Mouse (Mus musculus) liver, adult 2 months (tissue): ENCODE measurements at regions not wholly inside any gene's neighbourhood (a gene's known extent, or its start where the extent isn't known, plus 50 kb on each side); places are given as distances from the start of the nearest gene placed in this dataset.

Source experiments
- DNase-seq: peaks from one replicate; pipeline ENCODE4 v3.0.0-alpha.2; 2011; ENCODE audit warnings: low read depth, low spot score; ENCODE audit errors: extremely low read depth
- H3K27ac ChIP-seq: fragments of 200-500 bp; replicated peaks from 2 replicates; pipeline ENCODE4 v1.5.1; 2012; ENCODE audit warnings: low read depth, mild to moderate bottlenecking, control low read depth, inconsistent platforms, low read length; ENCODE audit not compliant: insufficient read depth
- H3K27me3 ChIP-seq: fragments of 200-500 bp; 2 replicates; pipeline ENCODE4 v1.6.1; 2012; ENCODE audit warnings: mild to moderate bottlenecking, moderate library complexity, low read length, inconsistent platforms; ENCODE audit not compliant: control insufficient read depth, insufficient read depth
- H3K36me3 ChIP-seq: fragments of 200-500 bp; 2 replicates; pipeline ENCODE4 v1.6.1; 2012; ENCODE audit warnings: low read length, inconsistent platforms; ENCODE audit not compliant: control insufficient read depth, insufficient read depth
- H3K4me1 ChIP-seq: fragments of 200-500 bp; 2 replicates; pipeline ENCODE4 v1.6.1; 2011; ENCODE audit warnings: low read length; ENCODE audit not compliant: control insufficient read depth, insufficient read depth
- H3K4me3 ChIP-seq: fragments of 200-500 bp; 2 replicates; pipeline ENCODE4 v1.5.1; 2011; ENCODE audit warnings: low read depth, mild to moderate bottlenecking, control low read depth, low read length, moderate library complexity; ENCODE audit not compliant: insufficient read depth
- H3K79me2 ChIP-seq: fragments of 200-500 bp; 2 replicates; pipeline ENCODE4 v1.6.1; 2012; ENCODE audit warnings: inconsistent platforms, mild to moderate bottlenecking, low read length, moderate library complexity; ENCODE audit not compliant: control insufficient read depth, insufficient read depth
- H3K9ac ChIP-seq: fragments of 200-500 bp; 2 replicates; pipeline ENCODE4 v1.6.1; 2012; ENCODE audit warnings: low read depth, mild to moderate bottlenecking, control low read depth, inconsistent platforms, low read length
- CTCF ChIP-seq: fragments of 200-500 bp; IDR thresholded peaks from 2 replicates; pipeline ENCODE4 v1.5.1; 2011; ENCODE audit warnings: low read depth, low read length, control low read depth
- POLR2A ChIP-seq: fragments of 200-500 bp; IDR thresholded peaks from 2 replicates; pipeline ENCODE4 v1.6.1; 2011; ENCODE audit warnings: low read length, control low read depth; ENCODE audit not compliant: insufficient read depth; ENCODE audit errors: extremely low read depth
- whole genome bisulfite sequencing: fragments of 180-500 bp; shearing (Covaris S2); methylation state at CpG from one replicate; pipeline ENCODE4 v1.1.7; 2018; 5-methylcytosine and 5-hydroxymethylcytosine counted together

GRCm38 (mm10) chr13:107888231-107888555, 156.1 kb upstream of the Smim15 start:
- Histone ChIP-seq H3K79me2 (peaks cover 23% of the 10 kb centered on the region), H3K36me3 (no peaks in the 10 kb centered on the region), H3K4me1 (peaks cover 2% of the 10 kb centered on the region), H3K27ac (no peak overlapping the region), H3K27me3 (no peaks in the 10 kb centered on the region), H3K4me3 (peak overlapping the region; percentile 89), H3K9ac (peak overlapping the region; percentile 95)
- TF ChIP-seq CTCF (no peak), POLR2A (no peak)
- WGBS: 3% methylated on average over 9 of the region's 9 CpGs
- no peak for DNase-seq

GRCm38 (mm10) chr13:107887366-107888230, 156.6 kb upstream of the Smim15 start:
- 20% methylated on average over 16 of the region's 16 CpGs for WGBS
- DNase-seq: no peak
- Histone ChIP-seq H3K4me3 (peak overlapping the region; percentile 89; the same call in 1 of the 2 replicates), H3K27me3 (no peaks in the 10 kb centered on the region), H3K79me2 (peaks cover 23% of the 10 kb centered on the region), H3K9ac (peak overlapping the region; percentile 95; the same call in 1 of the 2 replicates), H3K4me1 (peaks cover 2% of the 10 kb centered on the region), H3K36me3 (no peaks in the 10 kb centered on the region), H3K27ac (no peak overlapping the region)
- TF ChIP-seq CTCF: no peak
- no peak for TF ChIP-seq POLR2A

GRCm38 (mm10) chr13:107884836-107885235, 159.4 kb upstream of the Smim15 start:
- TF ChIP-seq POLR2A (no peak), CTCF (no peak)
- Histone ChIP-seq H3K79me2 (peaks cover 30% of the 10 kb centered on the region), H3K27ac (no peak overlapping the region), H3K4me1 (peaks cover 2% of the 10 kb centered on the region), H3K4me3 (no peak overlapping the region), H3K27me3 (no peaks in the 10 kb centered on the region), H3K9ac (no peak overlapping the region), H3K36me3 (no peaks in the 10 kb centered on the region)
- no peak for DNase-seq
- 95% methylated on average over 3 of the region's 3 CpGs for WGBS

GRCm38 (mm10) chr13:107882337-107882736, 161.9 kb upstream of the Smim15 start:
- 80% methylated on average over 5 of the region's 5 CpGs for WGBS
- H3K27me3 ChIP-seq: no peaks in the 10 kb centered on the region
- no peaks in the 10 kb centered on the region for H3K36me3 ChIP-seq
- H3K4me3 ChIP-seq: no peak overlapping the region
- no peak for DNase-seq
- H3K4me1 ChIP-seq: no peaks in the 10 kb centered on the region; the same call in none of the 2 replicates
- TF ChIP-seq CTCF (no peak), POLR2A (no peak)
- H3K27ac ChIP-seq: no peak overlapping the region
- peaks cover 40% of the 10 kb centered on the region; the same call in 1 of the 2 replicates for H3K79me2 ChIP-seq
- no peak overlapping the region for H3K9ac ChIP-seq

- TF ChIP-seq POLR2A: no peak
- no peak; the same call in 1 of the 2 replicates for TF ChIP-seq CTCF
- Histone ChIP-seq H3K27ac (no peak overlapping the region), H3K36me3 (no peaks in the 10 kb centered on the region), H3K4me1 (no peaks in the 10 kb centered on the region; the same call in none of the 2 replicates), H3K27me3 (no peaks in the 10 kb centered on the region), H3K79me2 (peaks cover 47% of the 10 kb centered on the region), H3K9ac (no peak overlapping the region), H3K4me3 (no peak overlapping the region)
- 99% methylated on average over 2 of the region's 2 CpGs for WGBS
- DNase-seq: no peak
These were observed 163.7 kb upstream of the Smim15 start for GRCm38 (mm10) chr13:107880551-107880950.

- H3K36me3 ChIP-seq: no peaks in the 10 kb centered on the region
- no peak overlapping the region for H3K27ac ChIP-seq
- 53% methylated on average over 8 of the region's 8 CpGs for WGBS
- TF ChIP-seq POLR2A (no peak), CTCF (no peak)
- DNase-seq: peak; percentile 21
- H3K4me3 ChIP-seq: no peak overlapping the region
- no peaks in the 10 kb centered on the region; the same call in none of the 2 replicates for H3K4me1 ChIP-seq
- no peaks in the 10 kb centered on the region for H3K27me3 ChIP-seq
- no peak overlapping the region for H3K9ac ChIP-seq
- peaks cover 43% of the 10 kb centered on the region for H3K79me2 ChIP-seq
These were observed 164.7 kb upstream of the Smim15 start for GRCm38 (mm10) chr13:107879535-107879934.
